Mouse (Mus musculus): Measurements from ENCODE around the gene Spata17. TPM values are rescaled to one million over a fixed set of nuclear protein-coding genes. Genes with fewer than 3 reads are reported as not detected.

Spata17 gene
- polyA plus RNA-seq, 1 experiment: not detected

DNA sequence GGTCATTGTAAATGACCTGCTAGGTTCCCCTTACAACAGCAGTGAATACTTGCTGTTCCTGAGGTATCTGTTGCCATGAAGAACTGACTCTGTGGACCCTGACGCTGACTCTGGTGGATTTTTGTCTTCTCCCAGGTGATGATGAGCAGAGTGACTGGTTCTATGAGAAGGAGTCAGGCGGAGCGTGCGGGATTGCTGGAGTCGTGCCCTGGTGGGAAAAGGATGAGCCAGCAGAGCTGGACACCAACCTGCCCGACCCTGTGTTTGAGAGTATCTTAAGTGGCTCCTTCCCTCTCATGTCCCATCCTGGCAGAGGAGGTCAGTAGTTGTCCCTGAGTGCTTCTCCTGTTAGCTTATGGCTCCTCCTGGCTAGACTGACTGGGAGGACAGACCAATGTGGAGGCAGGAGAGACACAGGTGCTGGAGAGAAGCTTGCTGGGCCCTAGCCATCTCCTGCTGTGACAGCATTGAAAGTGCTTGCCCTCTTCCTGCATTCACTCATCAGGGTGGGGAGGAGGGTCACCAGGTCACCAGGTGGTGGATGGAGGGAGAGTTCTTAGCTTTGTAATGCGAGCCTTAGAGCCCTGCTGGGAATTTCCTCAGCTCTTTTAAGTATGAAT, 17.8 kb upstream of the Spata17 start:
- Histone ChIP-seq H3K36me3 (ENCODE audit: control insufficient read depth) (peaks cover 23% of the 10 kb centered on the region), H3K9me3 (ENCODE audit: control insufficient read depth, low read length) (no peaks in the 10 kb centered on the region), H3K4me1 (ENCODE audit: control insufficient read depth) (no peaks in the 10 kb centered on the region)

DNA sequence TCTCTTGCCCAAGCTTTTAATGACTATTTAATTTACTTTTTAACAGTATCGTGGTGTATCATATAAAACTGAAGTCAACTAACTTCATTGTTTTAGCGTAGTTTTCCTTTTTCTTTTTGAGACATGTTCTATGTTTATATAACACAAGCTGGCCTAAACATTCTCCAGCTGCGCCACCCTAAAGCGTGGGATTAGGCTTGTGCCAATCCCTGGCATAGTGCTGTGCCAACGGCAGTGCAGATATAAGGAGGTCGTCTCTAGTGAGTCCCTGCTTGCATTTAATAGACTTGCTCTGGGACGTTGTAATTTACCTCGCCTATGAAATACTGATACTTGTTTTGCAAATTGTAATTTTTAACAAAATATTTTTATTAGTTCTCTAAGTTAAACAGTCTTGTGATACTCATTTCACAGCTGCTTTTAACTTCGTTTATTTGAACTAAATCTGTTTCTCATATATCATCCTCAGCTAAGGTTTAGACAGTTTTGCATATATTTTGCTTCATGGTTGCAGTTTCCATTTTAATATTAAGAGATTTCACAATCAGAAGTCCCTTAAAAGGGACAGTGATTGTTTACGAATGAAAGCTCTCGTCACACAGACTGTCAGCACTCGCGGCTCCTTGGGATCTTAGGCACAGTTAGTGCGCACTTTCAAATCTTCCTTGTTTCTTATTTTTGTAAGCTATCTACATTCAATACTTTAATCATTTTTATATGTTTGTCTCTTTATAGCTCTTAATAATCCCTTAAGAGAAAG, 17.1 kb upstream of the Spata17 start:
- TF ChIP-seq TAL1 (IDR thresholded peaks at IDR 0.05; ENCODE audit: low read length): no peak
- TF ChIP-seq GATA1 (IDR thresholded peaks at IDR 0.05; ENCODE audit: low read length): no peak
- no peaks in the 10 kb centered on the region for H3K9me3 ChIP-seq (ENCODE audit: control insufficient read depth, low read length)
- H3K4me1 ChIP-seq (ENCODE audit: control insufficient read depth): no peaks in the 10 kb centered on the region; the same call in 1 of the 2 replicates
- H3K4me3 ChIP-seq (replicated peaks): no peak overlapping the region
- no peaks in the 10 kb centered on the region for H3K27me3 ChIP-seq (ENCODE audit: control insufficient read depth)
- H3K36me3 ChIP-seq (ENCODE audit: control insufficient read depth): peaks cover 24% of the 10 kb centered on the region

More for the DNA sequence above, 17.8 kb upstream of the Spata17 start:
- Histone ChIP-seq H3K27me3 (ENCODE audit: control insufficient read depth) (no peaks in the 10 kb centered on the region), H3K4me3 (replicated peaks) (no peak overlapping the region)
- TF ChIP-seq TAL1 (IDR thresholded peaks at IDR 0.05; ENCODE audit: low read length) (no peak), GATA1 (IDR thresholded peaks at IDR 0.05; ENCODE audit: low read length) (no peak)

DNA sequence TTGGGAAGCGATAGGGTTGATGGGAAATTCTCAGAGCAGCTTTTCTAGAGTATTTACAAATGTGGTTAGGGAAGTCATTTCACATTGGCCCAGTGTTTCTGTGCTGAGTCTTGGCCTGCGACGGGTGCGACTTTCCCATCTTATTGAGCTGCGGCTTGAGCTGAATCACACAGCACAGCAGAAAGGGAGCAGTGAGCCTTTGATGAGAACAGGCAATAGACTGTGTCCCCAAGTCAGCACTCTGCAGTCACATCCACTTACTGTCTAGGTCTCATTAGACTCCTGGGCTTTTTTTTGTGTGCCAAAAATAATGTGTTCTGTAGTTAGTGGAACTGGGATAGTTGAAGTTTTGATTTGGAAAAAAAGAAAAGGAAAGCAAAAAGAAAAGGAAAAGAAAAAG, 15.0 kb upstream of the Spata17 start:
- no peak for TF ChIP-seq GATA1 (IDR thresholded peaks at IDR 0.05; ENCODE audit: low read length)
- TF ChIP-seq TAL1 (IDR thresholded peaks at IDR 0.05; ENCODE audit: low read length): no peak
- peaks cover 35% of the 10 kb centered on the region for H3K36me3 ChIP-seq (ENCODE audit: control insufficient read depth)

DNA sequence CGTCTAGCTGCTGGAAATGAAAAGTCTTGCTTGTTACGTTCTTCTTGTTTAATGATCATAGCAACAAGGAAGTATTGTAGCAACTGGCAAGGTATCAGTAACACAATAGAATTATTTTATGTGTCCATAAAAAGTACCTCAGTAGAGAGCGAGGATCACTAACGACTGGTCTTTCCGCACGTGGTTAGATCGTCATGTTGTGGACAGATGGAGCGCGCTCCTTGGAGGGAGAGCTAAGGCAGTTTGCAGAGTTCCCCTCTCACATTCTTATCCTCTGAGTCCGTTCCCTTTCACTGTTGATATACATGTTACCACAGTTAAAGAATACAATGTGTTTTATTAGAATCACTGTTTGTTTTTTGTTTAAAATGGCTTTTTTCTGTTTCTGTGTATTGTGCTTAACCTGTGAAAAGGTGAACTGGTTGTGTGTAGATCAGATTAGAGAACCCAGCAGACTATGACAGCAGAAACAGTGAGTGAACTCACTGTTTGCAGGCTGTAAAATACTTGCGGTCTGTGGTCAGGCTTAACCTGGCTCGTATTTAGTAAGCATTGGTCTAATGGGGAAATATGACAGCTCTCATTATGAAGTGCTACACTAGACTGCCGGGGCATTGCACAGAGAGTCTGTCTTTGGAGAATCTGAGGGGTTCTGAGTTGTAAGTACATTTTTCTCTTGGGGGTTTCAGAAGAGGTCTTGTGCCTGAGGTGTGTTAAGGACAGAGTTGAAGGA, 13.3 kb upstream of the Spata17 start:
- Histone ChIP-seq H3K27me3 (ENCODE audit: control insufficient read depth) (no peaks in the 10 kb centered on the region), H3K4me3 (replicated peaks) (no peak overlapping the region), H3K9me3 (ENCODE audit: control insufficient read depth, low read length) (no peaks in the 10 kb centered on the region), H3K36me3 (ENCODE audit: control insufficient read depth) (peaks cover 31% of the 10 kb centered on the region), H3K4me1 (ENCODE audit: control insufficient read depth) (peaks cover 1% of the 10 kb centered on the region; the same call in 1 of the 2 replicates)
- TF ChIP-seq GATA1 (IDR thresholded peaks at IDR 0.05; ENCODE audit: low read length): no peak
- TF ChIP-seq TAL1 (IDR thresholded peaks at IDR 0.05; ENCODE audit: low read length): no peak

More for the DNA sequence above, 15.0 kb upstream of the Spata17 start:
- Histone ChIP-seq H3K4me1 (ENCODE audit: control insufficient read depth) (peaks cover 1% of the 10 kb centered on the region; the same call in 1 of the 2 replicates), H3K9me3 (ENCODE audit: control insufficient read depth, low read length) (no peaks in the 10 kb centered on the region), H3K27me3 (ENCODE audit: control insufficient read depth) (no peaks in the 10 kb centered on the region), H3K4me3 (replicated peaks) (no peak overlapping the region)

DNA sequence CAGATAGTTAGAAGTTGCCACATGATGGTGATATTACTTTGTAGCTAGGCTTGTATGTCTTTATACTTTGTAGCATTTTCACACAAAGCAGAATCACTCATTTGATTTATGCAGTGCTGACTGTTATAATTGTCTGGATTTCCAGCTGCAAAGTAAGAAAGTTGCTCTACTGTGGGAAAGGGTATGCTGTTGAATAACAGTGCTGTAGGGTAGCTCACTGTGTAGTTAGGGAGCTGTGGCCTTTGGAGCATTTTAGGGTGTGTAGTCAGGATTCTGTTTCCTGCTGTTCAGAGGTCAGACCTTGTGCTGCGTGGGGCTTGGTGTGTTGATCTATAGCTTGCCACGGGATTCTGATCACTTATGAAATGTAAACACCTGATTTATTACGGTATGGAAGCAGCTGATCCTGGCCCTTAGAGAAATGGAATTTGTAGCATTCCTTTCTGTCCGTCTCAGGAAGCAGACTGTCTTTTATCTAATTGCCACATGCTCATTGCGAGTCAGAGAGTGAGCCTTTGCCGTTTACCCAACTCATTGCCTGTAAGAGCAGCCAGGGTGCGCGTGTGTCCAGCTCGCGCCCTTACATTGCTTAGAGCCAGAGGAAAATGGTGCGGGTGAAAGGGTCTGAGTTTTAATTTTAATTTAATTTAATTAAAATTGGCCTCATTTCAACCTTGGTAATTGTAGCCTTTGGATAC, 11.2 kb upstream of the Spata17 start:
- TF ChIP-seq TAL1 (IDR thresholded peaks at IDR 0.05; ENCODE audit: low read length): no peak
- TF ChIP-seq GATA1 (IDR thresholded peaks at IDR 0.05; ENCODE audit: low read length): no peak
- H3K27me3 ChIP-seq (ENCODE audit: control insufficient read depth): no peaks in the 10 kb centered on the region
- peaks cover 1% of the 10 kb centered on the region; the same call in 1 of the 2 replicates for H3K4me1 ChIP-seq (ENCODE audit: control insufficient read depth)
- H3K9me3 ChIP-seq (ENCODE audit: control insufficient read depth, low read length): no peaks in the 10 kb centered on the region
- H3K4me3 ChIP-seq (replicated peaks): no peak overlapping the region
- H3K36me3 ChIP-seq (ENCODE audit: control insufficient read depth): peaks cover 25% of the 10 kb centered on the region

DNA sequence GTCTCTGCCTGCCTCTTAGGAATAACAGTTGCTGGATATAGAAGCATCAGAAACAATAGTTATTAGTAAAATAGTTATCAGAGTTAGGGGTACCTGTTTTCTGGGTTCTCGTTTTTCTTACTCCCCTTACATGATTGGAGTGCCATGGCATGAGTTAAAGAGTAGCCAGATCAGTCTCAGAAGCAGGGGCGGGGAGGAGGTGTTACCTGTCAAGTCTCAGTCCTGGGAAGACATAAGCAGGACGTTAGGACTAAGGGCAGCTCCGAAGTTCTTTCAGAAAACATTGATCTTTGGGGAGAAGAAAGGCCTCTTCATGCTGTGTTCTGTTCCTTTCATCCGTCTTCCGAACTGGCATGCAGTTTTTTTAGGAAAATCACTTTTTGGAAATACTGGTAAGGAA, 5.5 kb upstream of the Spata17 start:
- Histone ChIP-seq H3K4me3 (replicated peaks) (no peak overlapping the region), H3K9me3 (ENCODE audit: control insufficient read depth, low read length) (no peaks in the 10 kb centered on the region), H3K36me3 (ENCODE audit: control insufficient read depth) (peaks cover 6% of the 10 kb centered on the region), H3K27me3 (ENCODE audit: control insufficient read depth) (no peaks in the 10 kb centered on the region), H3K4me1 (ENCODE audit: control insufficient read depth) (peaks cover 11% of the 10 kb centered on the region)
- TF ChIP-seq TAL1 (IDR thresholded peaks at IDR 0.05; ENCODE audit: low read length) (no peak), GATA1 (IDR thresholded peaks at IDR 0.05; ENCODE audit: low read length) (no peak)

DNA sequence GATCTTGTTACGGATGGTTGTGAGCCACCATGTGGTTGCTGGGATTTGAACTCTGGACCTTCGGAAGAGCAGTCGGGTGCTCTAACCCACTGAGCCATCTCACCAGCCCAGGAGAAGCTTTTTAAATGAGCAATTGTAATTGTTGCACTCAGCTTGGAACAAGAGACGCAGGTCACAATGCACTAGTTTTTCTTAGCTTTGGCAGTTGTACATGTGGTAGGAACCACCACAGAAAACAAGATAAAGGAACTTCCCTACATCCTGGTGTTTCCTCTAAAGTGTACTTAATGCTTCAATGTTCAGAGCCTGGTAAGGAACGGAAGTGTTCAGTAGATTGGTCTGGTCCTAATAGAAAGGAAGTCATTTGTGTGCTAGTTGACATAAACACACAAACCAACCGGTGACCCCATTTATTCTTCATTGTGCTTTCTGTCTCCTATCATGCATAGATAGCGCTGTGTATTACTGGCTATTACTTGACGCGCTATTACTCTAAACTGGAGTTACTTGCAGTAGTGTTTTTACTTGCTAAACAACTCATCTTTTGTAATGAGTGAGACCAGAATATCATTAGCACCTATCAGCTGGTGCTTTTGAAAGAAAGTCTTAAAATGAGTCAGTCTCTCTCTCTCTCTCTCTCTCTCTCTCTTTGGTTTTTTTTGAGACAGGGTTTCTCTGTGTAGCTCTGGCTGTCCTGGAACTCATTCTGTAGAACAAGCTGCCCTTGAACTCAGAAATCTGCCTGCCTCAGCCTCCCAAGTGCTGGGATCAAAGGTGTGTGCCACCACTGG, 1.6 kb upstream of the Spata17 start:
- Histone ChIP-seq H3K27me3 (ENCODE audit: control insufficient read depth) (no peaks in the 10 kb centered on the region), H3K36me3 (ENCODE audit: control insufficient read depth) (no peaks in the 10 kb centered on the region), H3K4me1 (ENCODE audit: control insufficient read depth) (peaks cover 17% of the 10 kb centered on the region), H3K4me3 (replicated peaks) (no peak overlapping the region), H3K9me3 (ENCODE audit: control insufficient read depth, low read length) (no peaks in the 10 kb centered on the region)
- TF ChIP-seq TAL1 (IDR thresholded peaks at IDR 0.05; ENCODE audit: low read length): no peak

DNA sequence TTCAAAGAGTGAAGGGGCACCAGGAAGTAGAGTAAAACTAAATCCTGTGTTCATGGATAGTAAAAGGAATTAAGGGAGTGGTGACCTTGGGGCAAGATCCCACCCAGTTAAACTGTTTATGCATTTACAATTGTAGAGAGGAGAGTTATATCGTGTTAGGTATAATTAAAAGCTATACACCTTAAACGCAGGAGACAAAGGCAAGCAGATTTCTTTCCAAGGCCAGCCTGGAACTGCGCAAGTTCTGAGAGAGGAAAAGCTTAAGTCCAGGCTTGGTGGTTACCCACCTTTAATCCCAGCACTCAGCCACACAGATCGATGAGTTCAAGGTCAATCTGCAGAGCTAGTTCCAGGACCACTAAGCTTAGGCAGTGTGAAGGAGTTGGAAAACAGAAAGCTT, 4.5 kb downstream of the Spata17 start:
- H3K36me3 ChIP-seq (ENCODE audit: control insufficient read depth): no peaks in the 10 kb centered on the region
- TF ChIP-seq GATA1 (IDR thresholded peaks at IDR 0.05; ENCODE audit: low read length) (no peak), TAL1 (IDR thresholded peaks at IDR 0.05; ENCODE audit: low read length) (no peak)

More for the DNA sequence above, 4.5 kb downstream of the Spata17 start:
- Histone ChIP-seq H3K4me1 (ENCODE audit: control insufficient read depth) (peaks cover 5% of the 10 kb centered on the region), H3K9me3 (ENCODE audit: control insufficient read depth, low read length) (no peaks in the 10 kb centered on the region), H3K27me3 (ENCODE audit: control insufficient read depth) (no peaks in the 10 kb centered on the region), H3K4me3 (replicated peaks) (no peak overlapping the region)
